In the genomic region with DNA sequence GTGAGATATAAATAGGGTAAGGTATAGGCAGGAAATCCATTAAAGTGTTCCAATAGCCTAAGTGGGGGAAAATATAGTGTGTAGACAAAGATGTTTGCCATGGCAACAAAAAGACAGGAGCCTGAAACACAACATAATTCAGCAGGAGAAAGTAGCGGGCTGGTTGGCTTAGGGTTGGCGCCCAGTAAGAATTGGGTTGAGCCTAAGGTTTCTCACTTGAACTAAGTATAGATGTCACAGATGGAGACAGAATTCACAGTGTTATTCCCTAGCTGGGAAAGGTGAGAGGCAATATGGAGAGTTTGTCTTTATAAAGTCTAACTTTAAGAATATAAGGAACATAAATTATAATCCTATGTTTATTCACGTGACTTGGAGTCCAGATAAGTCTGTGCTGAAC, we compare ENCODE assay signal across 17 mouse cellular contexts.
"Had no signal": no experiment of that assay in that cellular context is flagged by ENCODE, and none has a peak within 500 bp of the region (broad histone marks: within the 10 kb centered on the region; RNA-seq: fewer than 3 reads in every experiment).

No protein-coding gene starts in this region.

- ATAC-seq: midbrain, embryonic 15.5 days had no signal

- H3K4me3 ChIP-seq: kidney, embryonic 15.5 days; liver, embryonic 13.5 days; midbrain, embryonic 12.5 days; midbrain, embryonic 15.5 days; neural tube, embryonic 12.5 days; neural tube, embryonic 15.5 days had no signal

- DNase-seq: kidney, postnatal 10 days; kidney, postnatal 36 days; layer of hippocampus, adult 9-11 months; liver, embryonic 13.5 days; lung, adult 2 months; lung, postnatal 14 days; lung, postnatal 4 days; right cerebral cortex, adult 18-20 months; right cerebral cortex, postnatal 14 days; right cerebral cortex, postnatal 4 days; thymus, postnatal 25 days had no signal

- H3K4me1 ChIP-seq: kidney, embryonic 15.5 days; liver, embryonic 13.5 days; midbrain, embryonic 12.5 days; midbrain, embryonic 15.5 days; neural tube, embryonic 12.5 days; neural tube, embryonic 15.5 days had no signal

- H3K27me3 ChIP-seq: kidney, embryonic 15.5 days; liver, embryonic 13.5 days; midbrain, embryonic 12.5 days; midbrain, embryonic 15.5 days; neural tube, embryonic 12.5 days; neural tube, embryonic 15.5 days had no signal

- H3K27ac ChIP-seq: kidney, embryonic 15.5 days; liver, embryonic 13.5 days; midbrain, embryonic 12.5 days; midbrain, embryonic 15.5 days; neural tube, embryonic 12.5 days; neural tube, embryonic 15.5 days; stomach, postnatal 0 days had no signal
